Mouse (Mus musculus): ENCODE results near the gene Dera.

- TF ChIP-seq ZC3H11A (IDR thresholded peaks at IDR 0.05; ENCODE audit: borderline replicate concordance, low read depth, low read length), result no peak
- no peak for TF ChIP-seq ZNF384 (IDR thresholded peaks at IDR 0.05; ENCODE audit: low read depth, low read length)
- no peak for TF ChIP-seq HCFC1 (IDR thresholded peaks at IDR 0.05; ENCODE audit: borderline replicate concordance, insufficient read depth, low read length)
- no peak for TF ChIP-seq CHD2 (IDR thresholded peaks at IDR 0.05; ENCODE audit: low read depth, low read length)
Observed at GRCm38 (mm10) chr6:137803456-137804005, 49.2 kb downstream of the Dera start.
